Mouse (Mus musculus) thymus, postnatal 14 days (tissue): Measurements from ENCODE around the gene Jmjd1c.

ENCODE experiments used
- DNase-seq: peaks from one replicate; pipeline ENCODE4 v3.0.0; 2021

The Jmjd1c gene

DNA sequence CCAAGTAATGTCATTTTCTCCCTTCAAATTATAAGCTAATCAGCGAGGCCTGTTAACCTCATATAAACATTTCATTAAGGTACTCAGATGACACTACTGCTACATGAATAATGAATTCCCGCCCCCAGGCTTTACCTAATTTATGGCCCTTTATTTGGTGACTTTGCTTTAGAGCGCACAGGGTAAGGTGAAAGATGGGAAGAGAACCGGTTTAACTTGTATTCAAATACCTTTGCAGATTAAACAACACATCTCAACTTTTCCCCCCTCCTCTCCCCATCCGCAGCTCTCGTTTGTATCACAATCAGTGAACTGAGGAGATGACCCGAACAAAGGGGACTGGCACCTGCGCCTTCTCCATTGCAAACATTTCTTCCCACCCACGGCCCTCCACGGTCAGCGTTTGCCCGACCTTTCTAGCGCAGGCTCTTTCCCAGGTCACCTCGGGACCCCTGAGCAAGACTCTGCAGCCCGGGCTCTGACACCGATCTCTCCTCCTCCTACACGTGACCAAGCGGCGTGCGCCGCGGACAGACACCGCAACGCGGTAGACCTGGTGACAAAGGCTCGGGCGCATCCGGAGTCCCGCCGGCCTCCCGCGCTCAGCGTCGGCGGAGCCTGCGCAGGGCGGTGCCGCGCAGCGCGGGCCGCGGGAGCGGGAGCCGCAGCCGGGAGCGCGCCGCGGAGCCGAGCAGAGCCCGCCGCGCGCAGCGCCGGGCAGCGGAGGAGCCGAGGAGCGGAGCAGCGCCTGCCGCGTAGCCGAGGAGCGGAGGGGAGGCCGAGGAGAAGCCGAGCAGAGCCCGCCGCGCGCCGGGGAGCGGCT is at the start of gene Jmjd1c:
Gene Jmjd1c, plus strand, starts transcription at position 328 of the 823 bp plus-strand sequence.
- DNase-seq = peak; percentile 82

GRCm38 (mm10) chr10:67047712-67048645 is 47.9 kb upstream of the Jmjd1c start:
- DNase-seq = no peak

GRCm38 (mm10) chr10:67048871-67049615 is 46.9 kb upstream of the Jmjd1c start:
- DNase-seq = no peak

- no peak for DNase-seq
Measured at GRCm38 (mm10) chr10:67049621-67050020, 46.3 kb upstream of the Jmjd1c start.

DNA sequence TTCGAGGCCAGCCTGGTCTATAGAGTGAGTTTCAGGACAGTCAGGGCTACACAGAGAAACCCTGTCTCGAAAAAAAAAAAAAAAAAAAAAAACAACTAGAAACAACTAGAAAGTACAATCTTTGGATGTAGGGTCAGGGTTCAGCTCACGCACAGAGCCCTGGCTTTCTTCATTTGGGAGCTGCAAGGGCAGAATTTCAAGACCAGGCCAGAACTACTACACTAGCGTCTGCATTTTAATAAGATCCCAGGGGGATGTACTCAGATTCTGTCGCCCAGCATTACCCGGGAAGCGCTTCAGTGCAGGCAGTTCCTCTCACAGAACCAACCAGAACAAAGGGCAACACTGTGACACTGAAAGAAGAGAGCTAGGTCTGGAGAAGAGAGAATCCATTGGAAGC is 45.2 kb upstream of the Jmjd1c start:
- no peak for DNase-seq

DNA sequence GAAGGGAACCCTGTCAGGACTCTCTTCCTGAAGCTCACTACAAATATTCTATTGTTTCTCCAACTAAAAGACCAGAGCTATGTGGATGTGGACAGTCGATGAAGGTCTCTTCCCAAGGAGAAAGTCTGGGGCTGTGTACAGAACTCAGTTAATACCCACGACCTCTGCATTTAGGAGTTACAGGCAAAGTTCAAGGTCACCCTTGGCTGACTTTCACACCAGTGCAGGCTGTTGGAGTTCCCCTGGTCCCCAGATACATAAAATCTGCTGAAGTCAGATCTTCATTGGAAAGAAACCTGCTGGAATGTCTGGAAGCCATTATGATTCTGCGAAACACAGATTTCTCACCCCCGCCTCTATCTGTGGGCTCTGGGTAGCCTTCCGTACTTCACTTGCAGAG is 44.5 kb upstream of the Jmjd1c start:
- no peak for DNase-seq

DNA sequence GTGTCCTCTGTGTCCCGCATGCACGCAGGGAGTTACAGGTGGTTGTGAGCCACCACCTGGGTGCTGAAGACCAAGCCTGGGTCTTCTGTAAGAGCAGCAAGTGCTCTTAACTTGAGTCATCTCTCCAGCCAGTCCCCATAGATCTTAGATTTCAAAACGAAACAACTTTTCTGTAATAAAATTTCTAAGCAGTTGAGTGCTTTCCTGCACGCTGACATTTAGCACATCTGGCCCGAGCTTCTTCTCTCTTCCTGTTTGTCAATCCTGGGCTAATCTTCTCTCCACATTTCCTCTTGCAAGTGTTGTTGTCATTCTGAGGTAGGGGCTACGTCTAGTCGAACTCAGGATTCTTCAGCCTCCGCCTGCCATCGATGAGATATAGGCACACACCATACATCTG is 43.5 kb upstream of the Jmjd1c start:
- no peak for DNase-seq

- DNase-seq = no peak
Measured at GRCm38 (mm10) chr10:67053475-67053874, 42.5 kb upstream of the Jmjd1c start.

DNA sequence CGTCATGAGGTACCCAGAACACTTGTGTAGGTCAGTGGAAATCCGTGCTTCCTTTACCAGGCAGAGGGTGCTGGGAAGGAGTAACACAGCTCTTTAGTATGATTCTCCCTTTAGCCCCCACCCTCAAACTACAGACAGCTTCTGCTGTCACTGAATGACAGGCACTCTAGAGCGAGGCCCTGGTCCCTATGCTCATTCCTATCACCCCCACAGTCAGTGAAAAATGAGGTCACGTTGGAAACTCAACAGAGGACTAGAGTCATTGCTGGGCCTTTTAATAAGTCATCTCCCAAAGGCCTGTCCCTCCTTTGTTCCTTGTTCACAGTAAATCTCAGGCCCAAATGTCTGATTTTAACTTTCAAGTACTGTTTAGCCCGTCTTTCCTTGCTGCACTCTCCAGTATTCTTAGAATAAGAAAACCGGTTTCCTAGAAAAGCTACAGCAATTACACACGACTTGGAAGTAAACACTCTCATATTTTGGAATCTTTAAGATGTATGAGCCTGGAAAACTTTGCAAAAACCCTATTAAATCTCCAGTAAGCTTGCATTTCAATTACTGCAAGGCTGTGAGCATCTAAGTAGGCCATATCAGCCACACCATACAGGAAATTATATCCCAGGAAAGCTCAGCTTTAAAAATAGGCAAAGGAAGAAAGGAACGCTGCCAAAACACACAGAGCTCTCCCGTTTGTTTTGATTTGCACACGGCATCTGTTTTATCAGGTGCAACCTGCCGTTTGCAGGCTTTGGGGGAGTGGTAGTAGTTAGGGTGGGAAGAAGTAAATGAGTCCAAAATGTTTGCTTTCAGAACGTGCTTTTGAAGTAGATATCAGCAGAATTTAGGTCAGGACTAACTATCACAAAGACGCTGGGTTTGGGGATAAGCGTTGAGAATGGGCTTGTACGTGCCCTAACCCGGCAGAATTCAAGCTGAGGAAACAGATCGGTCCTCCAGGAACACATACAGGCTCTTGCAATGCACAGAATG is 39.8 kb upstream of the Jmjd1c start:
- DNase-seq = no peak

GRCm38 (mm10) chr10:67057208-67057607 is 38.7 kb upstream of the Jmjd1c start:
- no peak for DNase-seq

DNA sequence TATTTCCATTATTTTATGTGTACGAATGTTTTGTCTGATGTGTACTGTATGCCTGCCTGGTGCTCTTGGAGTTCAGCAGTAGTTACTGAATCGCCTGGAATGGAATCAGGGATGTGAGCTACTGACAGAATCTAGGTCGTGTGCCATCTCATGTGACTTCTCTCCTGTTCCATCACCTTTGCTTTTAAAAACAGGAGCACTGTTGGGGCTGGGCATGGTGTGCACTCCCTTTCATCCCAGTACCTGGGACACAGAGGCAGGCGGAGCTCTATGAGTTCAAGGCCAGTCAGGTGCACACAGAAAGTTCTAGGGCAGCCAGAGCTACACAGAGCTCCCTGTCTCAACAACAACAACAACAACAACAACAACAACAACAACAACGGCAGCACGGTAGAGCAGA is 38.2 kb upstream of the Jmjd1c start:
- DNase-seq = no peak

DNA sequence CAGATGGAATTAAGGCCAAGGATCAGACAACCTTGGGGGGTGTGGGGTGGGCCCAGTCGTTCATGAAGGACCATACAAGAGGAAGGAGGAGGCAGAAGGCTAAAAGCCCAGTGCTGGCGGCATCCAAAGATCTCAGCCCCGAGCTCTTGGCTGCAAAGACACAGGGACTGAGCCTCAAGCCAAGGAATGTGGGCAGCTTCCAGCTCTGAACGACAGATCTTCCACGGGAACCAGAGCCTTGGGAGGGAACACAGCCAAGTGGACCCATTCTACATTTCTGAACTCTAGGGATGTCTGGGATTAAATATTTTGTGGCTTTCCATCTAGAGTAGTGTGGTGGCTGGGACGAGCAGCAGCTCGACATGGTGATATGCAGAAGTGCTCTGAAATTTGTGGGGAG is 37.6 kb upstream of the Jmjd1c start:
- no peak for DNase-seq

GRCm38 (mm10) chr10:67058702-67059101 is 37.2 kb upstream of the Jmjd1c start:
- no peak for DNase-seq

DNA sequence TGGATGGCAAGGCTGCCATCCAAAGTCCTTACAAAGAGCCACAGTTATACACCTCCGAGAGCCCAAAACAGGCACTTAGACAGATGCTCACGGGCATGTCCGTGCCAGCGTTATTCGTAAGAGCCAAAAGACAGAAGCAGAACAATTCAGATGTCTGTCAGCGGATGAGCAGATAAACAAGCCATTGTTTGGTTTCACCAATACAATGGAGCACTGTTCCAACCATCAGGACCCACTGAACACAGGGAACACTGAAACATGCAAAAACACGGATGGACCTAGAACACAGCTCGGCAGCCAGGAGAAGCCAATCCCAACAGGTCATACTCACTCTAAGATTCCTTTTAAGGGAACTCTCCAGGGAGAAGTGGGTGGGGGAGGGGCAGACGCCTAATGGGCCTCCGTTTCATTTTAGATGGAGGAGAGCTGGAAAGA is 34.5 kb upstream of the Jmjd1c start:
- no peak for DNase-seq

- no peak for DNase-seq
Measured at GRCm38 (mm10) chr10:67061823-67062222, 34.1 kb upstream of the Jmjd1c start.

DNA sequence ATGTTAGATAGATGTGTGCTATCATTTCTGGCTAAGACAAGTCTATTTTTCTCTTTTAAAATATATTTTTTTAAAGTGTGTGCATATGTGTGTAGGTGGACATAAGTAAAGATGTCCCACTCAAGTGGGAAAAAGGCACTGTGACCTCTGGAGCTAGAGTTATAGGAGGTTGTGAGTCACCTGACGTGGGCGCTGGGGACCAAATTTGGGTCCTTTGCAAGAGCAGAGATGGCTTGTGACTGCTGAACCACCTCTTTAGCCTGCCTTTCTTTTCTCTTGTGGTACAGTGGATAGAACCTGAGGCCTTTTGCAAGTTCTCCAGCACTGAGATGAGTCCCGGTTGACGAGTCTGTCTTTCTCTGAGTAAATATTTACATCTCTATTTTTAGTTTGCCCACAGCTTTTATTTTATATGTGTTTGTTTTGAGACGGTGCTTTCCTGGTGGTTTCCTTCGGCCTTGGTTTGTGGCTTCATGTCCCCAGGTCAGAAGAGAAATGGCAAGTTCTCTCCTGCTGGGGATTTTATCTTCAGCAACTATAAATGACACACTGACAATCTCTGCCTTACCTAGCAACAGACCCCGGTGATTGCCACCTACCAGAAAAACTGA is 30.5 kb upstream of the Jmjd1c start:
- DNase-seq = no peak

GRCm38 (mm10) chr10:67065927-67066326 is 30.0 kb upstream of the Jmjd1c start:
- no peak for DNase-seq

GRCm38 (mm10) chr10:67066421-67066820 is 29.5 kb upstream of the Jmjd1c start:
- DNase-seq = no peak

GRCm38 (mm10) chr10:67069013-67069412 is 26.9 kb upstream of the Jmjd1c start:
- peak; percentile 9 for DNase-seq

DNA sequence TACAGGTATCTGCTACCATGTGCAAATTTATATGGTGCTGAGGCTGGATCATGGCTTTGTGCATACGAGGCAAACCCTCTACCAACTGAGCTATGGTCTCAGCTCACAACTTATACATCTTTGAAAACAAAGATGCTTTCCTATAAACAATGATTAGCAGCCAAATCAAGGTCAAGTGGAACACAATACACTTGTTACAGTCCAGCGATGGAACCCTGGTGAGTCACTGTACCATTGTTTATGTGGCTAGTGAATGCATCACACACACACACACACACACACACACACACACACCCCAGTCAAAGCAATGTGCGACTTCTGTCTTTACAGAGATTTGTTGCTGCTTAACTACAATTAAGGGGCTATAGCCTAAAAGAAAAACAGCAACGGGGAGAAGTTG is 24.5 kb upstream of the Jmjd1c start:
- DNase-seq = no peak

DNA sequence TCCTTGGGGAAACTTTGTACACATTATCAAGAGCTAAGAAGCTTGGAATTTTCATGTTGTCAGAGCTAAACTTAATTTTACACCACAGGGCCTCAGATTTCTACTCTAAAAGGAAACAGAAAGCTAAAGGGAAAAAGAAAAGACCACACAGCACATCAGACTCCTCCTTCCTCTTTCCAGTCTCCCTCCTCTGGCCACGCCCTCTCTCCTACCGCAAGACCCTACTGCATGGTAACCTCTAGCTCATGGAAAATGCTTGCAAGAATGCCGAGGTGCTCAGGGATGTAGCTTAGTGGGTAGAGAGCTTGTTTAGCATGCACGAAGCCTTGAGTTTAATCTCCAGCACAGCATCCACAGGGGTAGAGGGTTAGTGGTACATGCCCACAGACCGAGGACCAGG is 24.0 kb upstream of the Jmjd1c start:
- DNase-seq = peak; percentile 39
